Mouse (Mus musculus): Measurements from ENCODE around the gene Ap2a1. TPM values are rescaled to one million over a fixed set of nuclear protein-coding genes. Genes with fewer than 3 reads are reported as not detected.

Gene Ap2a1
- polyA plus RNA-seq, 1 experiment: 241 TPM

DNA sequence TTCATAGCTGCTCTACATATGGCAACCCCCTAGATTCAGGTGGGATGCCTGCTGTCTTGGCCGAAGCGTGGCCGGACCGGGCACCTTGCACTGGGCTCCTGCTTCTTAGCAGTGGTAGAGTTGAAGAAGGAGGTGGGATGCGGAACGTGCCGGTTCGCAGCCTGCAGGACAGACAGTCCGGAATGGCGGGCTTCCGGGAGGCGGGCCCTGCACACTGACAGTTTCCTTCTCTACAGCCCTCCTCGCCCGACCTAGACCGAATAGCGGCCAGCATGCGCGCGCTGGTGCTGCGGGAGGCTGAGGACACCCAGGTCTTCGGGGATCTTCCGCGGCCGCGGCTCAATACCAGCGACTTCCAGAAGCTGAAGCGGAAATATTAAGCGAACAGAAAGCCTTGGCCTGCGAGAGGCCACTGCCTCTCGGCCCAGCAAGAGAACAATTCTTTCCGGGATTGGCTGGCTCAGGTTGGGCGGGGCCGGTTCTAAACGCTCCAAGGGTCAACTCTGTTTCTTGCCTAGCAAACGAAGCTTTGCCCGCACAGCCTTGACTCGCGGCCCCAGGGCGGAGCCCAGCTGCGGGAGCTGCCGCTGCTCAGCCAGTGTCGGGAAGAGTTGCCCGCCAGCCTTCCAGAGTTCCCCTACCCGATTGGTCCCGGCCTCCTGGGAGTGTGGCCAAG, 74.8 kb downstream of the Ap2a1 start:
- Histone ChIP-seq H3K4me1 (ENCODE audit: control insufficient read depth, insufficient read depth, low read length) (no peaks in the 10 kb centered on the region; the same call in 1 of the 2 replicates), H3K4me3 (ENCODE audit: insufficient read depth, low read length) (peak overlapping the region; percentile 58), H3K27ac (ENCODE audit: insufficient read depth, low read length) (peak overlapping the region; percentile 92)
- TF ChIP-seq POLR2A (IDR thresholded peaks at IDR 0.05; ENCODE audit: extremely low read depth, insufficient read depth, low read length) (peak; percentile 48), CTCF (IDR thresholded peaks at IDR 0.05; ENCODE audit: extremely low read depth, insufficient read depth, low read length) (no peak)

DNA sequence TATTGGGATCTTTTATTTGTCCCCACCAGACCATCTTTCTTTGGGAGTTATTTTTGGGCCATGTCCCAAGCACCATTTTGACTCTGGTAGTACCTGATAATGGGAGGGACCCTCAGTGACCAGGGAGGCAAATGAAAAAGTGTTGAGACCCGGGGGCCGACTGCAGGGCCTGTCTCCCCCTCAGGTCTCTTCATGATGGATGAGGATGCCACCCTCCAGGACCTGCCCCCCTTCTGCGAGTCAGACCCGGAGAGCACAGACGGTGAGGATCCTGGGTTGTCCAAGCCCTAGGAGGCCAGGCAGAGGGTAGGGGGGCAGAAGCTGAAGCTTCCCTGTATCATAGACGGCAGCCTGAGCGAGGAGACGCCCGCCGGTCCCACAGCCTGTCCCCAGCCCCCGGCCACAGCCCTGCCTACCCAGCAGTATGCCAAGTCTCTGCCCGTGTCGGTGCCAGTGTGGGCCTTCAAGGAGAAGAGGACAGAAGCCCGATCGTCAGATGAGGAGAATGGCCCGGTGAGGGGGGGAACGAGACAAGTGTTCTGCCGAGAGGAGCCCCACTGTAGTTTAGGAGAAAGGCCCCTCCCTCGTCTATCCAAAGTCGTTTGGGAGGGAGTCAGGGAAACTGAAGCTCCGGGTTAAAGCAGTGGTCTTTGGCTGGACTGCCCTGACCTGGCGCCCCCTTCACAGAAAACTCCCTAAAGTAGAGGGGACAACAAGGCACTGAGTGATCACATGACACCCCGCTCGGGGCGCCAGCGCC, 75.5 kb downstream of the Ap2a1 start:
- no peaks in the 10 kb centered on the region; the same call in 1 of the 2 replicates for H3K4me1 ChIP-seq (ENCODE audit: control insufficient read depth, insufficient read depth, low read length)

GRCm38 (mm10) chr7:44853065-44853464, 76.2 kb downstream of the Ap2a1 start:
- no peak overlapping the region for H3K27ac ChIP-seq (ENCODE audit: insufficient read depth, low read length)
- TF ChIP-seq POLR2A (IDR thresholded peaks at IDR 0.05; ENCODE audit: extremely low read depth, insufficient read depth, low read length) (no peak), CTCF (IDR thresholded peaks at IDR 0.05; ENCODE audit: extremely low read depth, insufficient read depth, low read length) (no peak)

More for the DNA sequence above, 75.5 kb downstream of the Ap2a1 start:
- peak overlapping the region; percentile 92 for H3K27ac ChIP-seq (ENCODE audit: insufficient read depth, low read length)
- TF ChIP-seq POLR2A (IDR thresholded peaks at IDR 0.05; ENCODE audit: extremely low read depth, insufficient read depth, low read length): no peak
- no peak for TF ChIP-seq CTCF (IDR thresholded peaks at IDR 0.05; ENCODE audit: extremely low read depth, insufficient read depth, low read length)
- peak overlapping the region; percentile 58 for H3K4me3 ChIP-seq (ENCODE audit: insufficient read depth, low read length)

DNA sequence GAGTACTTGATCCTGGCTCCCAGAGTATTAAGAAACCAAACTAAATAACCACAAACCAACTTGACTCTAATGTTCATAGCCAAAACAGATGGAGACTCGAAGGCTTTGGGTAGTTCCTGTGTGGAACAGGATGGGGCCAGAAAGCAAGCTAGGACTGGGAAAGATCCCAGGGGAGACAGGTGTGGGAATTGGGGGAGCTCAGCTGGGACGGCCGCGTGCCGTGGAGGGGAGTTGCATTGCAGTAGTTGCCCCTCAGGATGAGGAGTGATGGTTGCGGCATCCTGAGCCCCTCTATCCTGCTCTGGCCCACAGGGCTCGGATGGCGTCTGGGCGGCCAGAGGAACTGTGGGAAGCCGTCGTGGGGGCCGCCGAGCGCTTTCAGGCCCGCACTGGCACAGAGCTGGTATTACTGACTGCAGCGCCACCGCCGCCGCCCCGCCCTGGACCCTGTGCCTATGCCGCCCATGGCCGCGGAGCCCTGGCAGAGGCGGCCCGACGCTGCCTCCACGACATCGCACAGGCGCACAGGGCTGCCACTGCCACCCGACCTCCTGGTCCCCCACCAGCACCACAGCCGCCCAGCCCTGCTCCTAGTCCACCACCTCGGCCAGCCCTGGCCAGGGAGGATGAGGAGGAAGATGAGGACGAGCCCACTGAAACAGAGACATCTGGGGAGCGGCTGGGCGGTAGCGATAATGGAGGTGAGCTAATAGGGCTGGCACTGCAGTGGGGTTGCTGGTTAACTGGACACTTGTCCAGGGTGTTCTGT, 76.9 kb downstream of the Ap2a1 start:
- TF ChIP-seq POLR2A (IDR thresholded peaks at IDR 0.05; ENCODE audit: extremely low read depth, insufficient read depth, low read length) (no peak), CTCF (IDR thresholded peaks at IDR 0.05; ENCODE audit: extremely low read depth, insufficient read depth, low read length) (no peak)
- H3K4me1 ChIP-seq (ENCODE audit: control insufficient read depth, insufficient read depth, low read length): peaks cover 3% of the 10 kb centered on the region
- no peak overlapping the region for H3K27ac ChIP-seq (ENCODE audit: insufficient read depth, low read length)
- H3K4me3 ChIP-seq (ENCODE audit: insufficient read depth, low read length): no peak overlapping the region

More at GRCm38 (mm10) chr7:44853065-44853464, 76.2 kb downstream of the Ap2a1 start:
- no peaks in the 10 kb centered on the region; the same call in 1 of the 2 replicates for H3K4me1 ChIP-seq (ENCODE audit: control insufficient read depth, insufficient read depth, low read length)
- no peak overlapping the region for H3K4me3 ChIP-seq (ENCODE audit: insufficient read depth, low read length)

DNA sequence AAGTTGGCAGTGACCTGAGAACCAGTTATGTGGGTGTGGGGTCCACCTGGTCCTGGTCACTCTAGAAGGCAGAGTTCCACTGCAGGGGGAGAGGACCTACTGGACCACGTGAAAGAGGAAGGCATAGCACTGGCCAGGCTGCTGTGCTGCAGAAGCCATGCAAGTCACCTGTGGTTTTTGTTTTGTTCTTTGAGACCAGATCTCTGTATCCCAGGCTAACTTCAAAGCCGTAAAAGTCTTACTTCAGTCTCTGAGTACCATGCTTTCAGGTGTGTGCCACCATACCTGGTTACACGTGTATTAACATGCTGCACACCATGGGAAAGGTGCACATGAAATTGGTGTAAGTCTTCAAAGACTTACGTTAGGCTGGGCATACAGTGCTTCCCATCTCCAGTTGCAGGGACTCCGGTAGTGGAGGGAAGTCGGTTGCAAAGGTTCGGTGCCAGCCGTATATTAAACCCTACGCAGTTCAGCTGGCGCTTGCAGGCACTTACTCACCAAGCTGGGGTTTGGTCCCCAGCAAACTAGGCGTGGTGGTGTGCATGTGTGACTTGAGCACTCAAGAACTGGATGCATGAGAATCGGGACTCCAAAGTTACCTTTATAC, 77.6 kb downstream of the Ap2a1 start:
- TF ChIP-seq POLR2A (IDR thresholded peaks at IDR 0.05; ENCODE audit: extremely low read depth, insufficient read depth, low read length) (no peak), CTCF (IDR thresholded peaks at IDR 0.05; ENCODE audit: extremely low read depth, insufficient read depth, low read length) (no peak)
- Histone ChIP-seq H3K27ac (ENCODE audit: insufficient read depth, low read length) (no peak overlapping the region), H3K4me1 (ENCODE audit: control insufficient read depth, insufficient read depth, low read length) (peaks cover 3% of the 10 kb centered on the region), H3K4me3 (ENCODE audit: insufficient read depth, low read length) (no peak overlapping the region)

DNA sequence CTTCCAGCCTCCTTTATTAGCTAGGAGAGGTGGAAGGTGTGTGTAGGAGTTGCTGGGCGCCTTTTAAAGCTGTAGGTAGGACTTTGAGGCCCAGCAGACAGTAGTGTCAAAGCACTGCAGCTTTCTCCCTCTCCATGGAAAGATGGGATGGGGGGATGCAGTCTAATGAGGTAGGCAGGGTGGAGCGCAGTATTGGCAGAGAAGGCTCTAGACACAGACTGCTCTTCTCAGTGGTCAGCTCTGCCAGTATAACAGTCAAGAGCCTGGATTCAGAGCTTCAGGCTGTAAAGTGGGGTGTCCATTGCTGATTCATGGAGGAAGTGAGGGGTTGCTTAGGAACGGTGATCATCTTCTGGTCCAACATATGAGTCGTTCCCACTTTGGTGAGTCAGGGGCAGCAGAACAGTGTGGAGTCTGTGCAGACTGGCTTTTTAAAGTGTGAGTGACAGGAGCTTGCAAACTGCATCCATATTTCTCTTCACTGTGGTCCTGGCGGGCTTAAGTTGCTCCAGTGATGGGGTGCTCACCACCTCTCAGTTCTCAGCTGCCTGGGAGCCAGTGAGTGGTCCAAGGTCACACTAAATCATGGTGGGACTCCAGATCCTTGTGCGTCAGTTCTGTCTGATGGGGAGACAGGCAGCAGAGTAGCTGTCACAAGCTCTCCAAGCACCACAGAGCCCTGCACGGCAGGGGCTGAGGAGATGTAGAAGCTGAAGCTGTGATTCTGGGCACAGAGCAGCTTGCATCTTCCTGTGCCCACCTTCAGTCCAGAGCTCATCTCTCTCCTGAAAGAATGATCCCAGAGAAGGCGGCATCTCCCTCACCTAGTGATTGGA, 78.3 kb downstream of the Ap2a1 start:
- H3K4me3 ChIP-seq (ENCODE audit: insufficient read depth, low read length): peak overlapping the region; percentile 45
- peak overlapping the region; percentile 70 for H3K27ac ChIP-seq (ENCODE audit: insufficient read depth, low read length)
- peaks cover 3% of the 10 kb centered on the region for H3K4me1 ChIP-seq (ENCODE audit: control insufficient read depth, insufficient read depth, low read length)
- TF ChIP-seq CTCF (IDR thresholded peaks at IDR 0.05; ENCODE audit: extremely low read depth, insufficient read depth, low read length) (no peak), POLR2A (IDR thresholded peaks at IDR 0.05; ENCODE audit: extremely low read depth, insufficient read depth, low read length) (no peak)

Other genes starting within 250 kb of the Ap2a1 start
- gene Izumo2, start 220.8 kb downstream of the Ap2a1 start, polyA plus RNA-seq (2012; rRNA removed): not detected in 2 replicates
- 32.6 and 35.7 TPM in 2 replicates for gene Vrk3, start 181.1 kb downstream of the Ap2a1 start, polyA plus RNA-seq (2012; rRNA removed)
- gene Zfp473, start 178.4 kb downstream of the Ap2a1 start, polyA plus RNA-seq (2012; rRNA removed): 0.40 TPM in 2 replicates
- gene Nup62, start 113.4 kb downstream of the Ap2a1 start, polyA plus RNA-seq (2012; rRNA removed): 28.8 and 29.6 TPM in 2 replicates
- 1.9 and 2.3 TPM in 2 replicates for gene Il4i1, start 113.1 kb downstream of the Ap2a1 start, polyA plus RNA-seq (2012; rRNA removed)
- gene Atf5, start 112.8 kb downstream of the Ap2a1 start, polyA plus RNA-seq (2012; rRNA removed): 15.9 and 17.5 TPM in 2 replicates
- 97.5 and 101 TPM in 2 replicates for gene Akt1s1, start 80.5 kb downstream of the Ap2a1 start, polyA plus RNA-seq (2012; rRNA removed)
- 95.0 and 99.8 TPM in 2 replicates for gene Tbc1d17, start 80.4 kb downstream of the Ap2a1 start, polyA plus RNA-seq (2012; rRNA removed)
- 35.6 and 40.8 TPM in 2 replicates for gene Pnkp, start 72.4 kb downstream of the Ap2a1 start, polyA plus RNA-seq (2012; rRNA removed)
- gene Ptov1, start 59.7 kb downstream of the Ap2a1 start, polyA plus RNA-seq (2012; rRNA removed): 359 and 377 TPM in 2 replicates
- 121 and 129 TPM in 2 replicates for gene Med25, start 36.8 kb downstream of the Ap2a1 start, polyA plus RNA-seq (2012; rRNA removed)
- gene Fuz, start 33.4 kb downstream of the Ap2a1 start, polyA plus RNA-seq (2012; rRNA removed): 28.6 and 30.7 TPM in 2 replicates
- gene Tsks, start 13.7 kb upstream of the Ap2a1 start, polyA plus RNA-seq (2012; rRNA removed): 1.5 and 2.0 TPM in 2 replicates
- gene Cpt1c, start 45.4 kb upstream of the Ap2a1 start, polyA plus RNA-seq (2012; rRNA removed): 154 and 164 TPM in 2 replicates
- gene Prmt1, start 57.1 kb upstream of the Ap2a1 start, polyA plus RNA-seq (2012; rRNA removed): 162 and 169 TPM in 2 replicates
- 82.4 and 87.4 TPM in 2 replicates for gene Irf3, start 68.2 kb upstream of the Ap2a1 start, polyA plus RNA-seq (2012; rRNA removed)
- 6.0 and 6.2 TPM in 2 replicates for gene Bcl2l12, start 69.2 kb upstream of the Ap2a1 start, polyA plus RNA-seq (2012; rRNA removed)
- gene Scaf1, start 86.9 kb upstream of the Ap2a1 start, polyA plus RNA-seq (2012; rRNA removed): 126 and 128 TPM in 2 replicates
- gene Rras, start 88.5 kb upstream of the Ap2a1 start, polyA plus RNA-seq (2012; rRNA removed): 34.2 and 38.3 TPM in 2 replicates
- gene Prr12, start 123.4 kb upstream of the Ap2a1 start, polyA plus RNA-seq (2012; rRNA removed): 14.6 and 15.5 TPM in 2 replicates
- 89.5 and 92.3 TPM in 2 replicates for gene Nosip, start 132.9 kb upstream of the Ap2a1 start, polyA plus RNA-seq (2012; rRNA removed)
- gene Prrg2, start 133.2 kb upstream of the Ap2a1 start, polyA plus RNA-seq (2012; rRNA removed): 21.4 and 23.2 TPM in 2 replicates
- gene Rcn3, start 162.7 kb upstream of the Ap2a1 start, polyA plus RNA-seq (2012; rRNA removed): 12.8 and 13.1 TPM in 2 replicates
- 30.7 and 37.0 TPM in 2 replicates for gene Fcgrt, start 174.4 kb upstream of the Ap2a1 start, polyA plus RNA-seq (2012; rRNA removed)
- gene Rps11, start 194.9 kb upstream of the Ap2a1 start, polyA plus RNA-seq (2012; rRNA removed): 361 and 402 TPM in 2 replicates
- gene Rpl13a, start 199.3 kb upstream of the Ap2a1 start, polyA plus RNA-seq (2012; rRNA removed): 1,470 and 1,570 TPM in 2 replicates
- gene Gm45713, start 206.7 kb upstream of the Ap2a1 start, polyA plus RNA-seq (2012; rRNA removed): 0.08 and 0.32 TPM in 2 replicates
- gene Flt3l, start 206.9 kb upstream of the Ap2a1 start, polyA plus RNA-seq (2012; rRNA removed): 18.4 and 20.8 TPM in 2 replicates
- 59.4 and 60.2 TPM in 2 replicates for gene Pih1d1, start 224.8 kb upstream of the Ap2a1 start, polyA plus RNA-seq (2012; rRNA removed)
- gene Aldh16a1, start 225.1 kb upstream of the Ap2a1 start, polyA plus RNA-seq (2012; rRNA removed): 8.1 and 10.3 TPM in 2 replicates
- gene Slc17a7, start 234.5 kb upstream of the Ap2a1 start, polyA plus RNA-seq (2012; rRNA removed): 1,033 and 1,121 TPM in 2 replicates

Data from cortical plate, adult 2 months (tissue).